Mouse (Mus musculus): ENCODE data around the gene Kcnj13. TPM values are rescaled to one million over a fixed set of nuclear protein-coding genes. Genes with fewer than 3 reads are reported as not detected.

Gene Kcnj13
- total RNA-seq (2021) = 1 to 10 TPM; 4.0 to 5.7 TPM

DNA sequence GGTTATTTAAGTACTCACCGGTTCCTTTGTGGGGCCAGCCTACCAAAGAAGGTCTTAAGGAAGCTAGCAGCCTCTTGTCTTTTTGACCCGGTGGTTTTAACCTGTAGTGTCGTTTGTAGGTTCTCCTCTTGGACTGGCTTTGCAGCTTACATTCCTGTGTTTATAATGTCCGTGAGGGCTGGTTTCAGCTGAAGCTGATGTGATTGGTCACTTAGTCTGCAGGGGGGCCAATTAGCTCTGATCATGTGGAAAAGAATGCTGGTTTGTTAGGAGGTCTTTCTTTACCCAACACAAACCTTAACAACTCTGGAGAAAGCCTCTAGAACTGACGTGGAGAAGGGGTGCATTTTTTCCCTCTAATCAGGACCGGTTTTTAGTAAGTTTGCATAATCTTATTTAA is at the start of gene Kcnj13:
TSS of gene Kcnj13 (minus strand) at position 136 of the 400 bp plus-strand sequence.
- intact Hi-C loops (cut with DNase I) = no loop called here
- DNase-seq (ENCODE audit: low spot score in 2 of 2) = no peak

DNA sequence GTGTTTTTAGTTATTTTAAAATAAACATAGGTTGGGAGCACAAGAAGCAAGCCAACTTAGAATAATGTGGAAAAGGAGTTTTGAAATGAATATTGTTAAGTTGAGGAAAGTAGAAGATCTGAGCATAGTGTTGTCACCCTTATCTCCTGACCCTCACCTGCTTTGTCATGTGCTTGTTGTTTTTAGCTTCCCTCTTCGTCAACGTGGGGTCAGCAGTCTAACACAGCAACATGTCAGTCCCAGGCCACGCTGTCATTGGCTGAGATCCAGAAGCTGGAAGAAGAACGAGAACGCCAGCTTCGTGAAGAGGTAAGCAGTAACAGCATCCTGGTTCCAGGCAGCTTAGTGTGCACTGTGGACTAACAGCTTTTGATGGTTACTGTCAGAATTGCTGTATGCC is 42.1 kb upstream of the Kcnj13 start:
- intact Hi-C loops (cut with DNase I) = no loop called here

GRCm38 (mm10) chr1:87435125-87435524 is 40.6 kb upstream of the Kcnj13 start:
- no peak for DNase-seq (ENCODE audit: low spot score in 2 of 2)
- intact Hi-C loops (cut with DNase I) = no loop called here

More for the DNA sequence above, 42.1 kb upstream of the Kcnj13 start:
- no peak for DNase-seq (ENCODE audit: low spot score in 2 of 2)

DNA sequence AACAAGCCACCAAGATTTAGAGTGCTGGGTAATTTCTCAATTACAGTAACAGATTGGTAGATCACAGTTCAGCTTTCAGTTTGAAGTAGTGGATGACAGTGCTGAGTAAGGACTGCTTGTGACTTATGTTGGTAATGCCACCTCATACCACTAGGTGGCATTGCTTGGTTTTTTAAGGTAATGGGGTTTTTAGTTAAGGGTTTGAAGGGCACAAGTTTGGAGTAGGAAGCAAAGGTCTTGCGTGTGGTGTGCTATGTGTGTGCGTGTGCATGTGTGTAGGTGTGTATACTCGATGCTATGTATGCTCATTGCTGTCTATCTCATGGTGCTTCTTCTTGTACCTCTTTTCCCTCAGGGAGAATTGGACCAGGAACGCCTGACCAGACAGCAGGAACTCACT is 24.2 kb upstream of the Kcnj13 start:
- DNase-seq (ENCODE audit: low spot score in 2 of 2) = peak; percentile 23 to 37
- intact Hi-C loops (cut with DNase I) = loop anchor here (10.0 kb wide), 1 partner anchor 174 kb away; no protein-coding TSS in a partner anchor

- intact Hi-C loops (cut with DNase I) = no loop called here
- no peak for DNase-seq (ENCODE audit: low spot score in 2 of 2)
Measured at GRCm38 (mm10) chr1:87409380-87409779, 14.9 kb upstream of the Kcnj13 start.

GRCm38 (mm10) chr1:87406012-87406411 is 11.5 kb upstream of the Kcnj13 start:
- no peak for DNase-seq (ENCODE audit: low spot score in 2 of 2)
- intact Hi-C loops (cut with DNase I) = no loop called here

- peak in 1 of 2 experiments; percentile 53 for DNase-seq (ENCODE audit: low spot score in 2 of 2)
- intact Hi-C loops (cut with DNase I) = no loop called here
Measured at GRCm38 (mm10) chr1:87404710-87405109, 10.2 kb upstream of the Kcnj13 start.

- DNase-seq (ENCODE audit: low spot score in 2 of 2) = peak in 1 of 2 experiments; percentile 32
- intact Hi-C loops (cut with DNase I) = no loop called here
Measured at GRCm38 (mm10) chr1:87396923-87397586, 2.5 kb upstream of the Kcnj13 start.

- intact Hi-C loops (cut with DNase I) = no loop called here
Measured at GRCm38 (mm10) chr1:87393444-87394195, 909 bp downstream of the Kcnj13 start.

DNA sequence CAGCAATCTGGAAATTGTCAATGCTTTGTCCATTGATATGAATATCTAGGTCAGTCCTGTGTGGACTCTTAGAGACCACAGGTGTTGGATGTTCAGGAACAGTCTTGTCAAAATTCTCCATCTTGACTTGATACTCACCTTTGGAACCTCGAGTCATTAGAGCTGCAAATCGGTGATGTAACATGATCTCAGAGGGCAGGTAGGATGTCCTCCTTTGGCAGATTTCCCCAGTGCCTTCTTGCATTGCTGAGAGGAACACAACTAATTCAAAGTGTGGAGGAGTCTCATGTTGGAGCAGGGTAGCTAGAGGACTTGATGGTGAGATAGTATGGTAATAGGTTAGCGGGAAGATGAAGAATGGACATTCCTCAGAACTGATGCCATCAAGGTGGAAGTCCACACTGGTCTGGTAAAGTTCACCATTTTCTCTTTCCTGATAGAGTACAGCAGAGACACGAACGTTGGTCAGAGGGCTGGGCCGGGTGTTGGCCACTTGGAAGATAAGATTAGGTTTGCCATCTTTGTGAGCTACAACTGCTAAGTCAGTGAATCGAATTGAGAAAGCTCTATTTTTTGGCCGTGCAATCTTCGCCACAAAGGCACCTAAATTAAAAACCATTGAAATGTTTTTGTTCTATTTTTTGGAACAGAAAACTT is 8.0 kb downstream of the Kcnj13 start:
- DNase-seq (ENCODE audit: low spot score in 2 of 2) = no peak

More at GRCm38 (mm10) chr1:87393444-87394195, 909 bp downstream of the Kcnj13 start:
- DNase-seq (ENCODE audit: low spot score in 2 of 2) = no peak

DNA sequence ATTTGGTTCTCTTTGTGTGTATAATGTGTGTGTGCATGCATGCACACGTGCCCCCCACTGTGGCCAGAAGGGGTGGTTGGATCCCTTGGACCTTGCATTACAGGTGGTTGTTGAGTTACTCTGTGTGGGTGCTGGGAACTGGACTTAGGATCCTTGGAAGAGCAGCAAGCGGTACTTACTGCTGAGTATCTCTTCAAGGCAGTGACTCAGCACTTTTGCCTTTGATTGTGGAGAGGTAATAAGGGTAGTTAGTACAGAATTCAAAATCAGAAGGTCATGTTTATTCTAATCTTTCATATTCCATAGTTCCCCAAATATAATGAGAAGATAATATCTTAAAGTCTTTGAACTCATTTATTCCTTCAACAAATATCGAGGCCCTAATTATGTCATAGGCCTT is 13.4 kb downstream of the Kcnj13 start:
- no peak for DNase-seq (ENCODE audit: low spot score in 2 of 2)

More for the DNA sequence above, 8.0 kb downstream of the Kcnj13 start:
- intact Hi-C loops (cut with DNase I) = no loop called here

GRCm38 (mm10) chr1:87379919-87380318 is 14.6 kb downstream of the Kcnj13 start:
- no peak for DNase-seq (ENCODE audit: low spot score in 2 of 2)
- intact Hi-C loops (cut with DNase I) = no loop called here

More for the DNA sequence above, 13.4 kb downstream of the Kcnj13 start:
- intact Hi-C loops (cut with DNase I) = no loop called here

DNA sequence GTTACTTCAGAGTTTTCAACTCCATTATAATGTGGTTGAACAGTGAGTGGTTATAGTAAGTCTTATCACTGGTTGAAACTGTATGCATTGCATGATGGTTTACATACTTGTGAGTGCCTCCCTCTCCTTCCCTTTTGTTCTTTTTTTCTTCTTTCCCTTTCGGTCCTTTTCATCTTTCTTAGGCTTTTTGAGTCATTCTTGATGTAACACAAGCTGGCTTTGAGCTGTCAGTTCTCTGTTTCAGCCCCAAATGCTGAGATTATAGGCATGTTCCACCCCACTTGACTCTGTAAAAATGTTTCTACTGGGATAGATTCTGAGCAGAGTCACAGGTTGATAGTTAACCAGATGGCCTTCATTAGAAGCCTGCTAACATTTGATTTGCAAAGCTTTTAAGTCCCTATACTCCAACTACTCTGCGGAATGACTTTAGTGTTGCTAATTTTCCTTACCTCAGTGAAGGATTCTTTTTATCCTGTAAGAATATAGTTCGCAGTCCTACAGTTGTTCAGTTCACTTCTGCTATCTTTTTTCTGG is 16.4 kb downstream of the Kcnj13 start:
- intact Hi-C loops (cut with DNase I) = no loop called here
- no peak for DNase-seq (ENCODE audit: low spot score in 2 of 2)

DNA sequence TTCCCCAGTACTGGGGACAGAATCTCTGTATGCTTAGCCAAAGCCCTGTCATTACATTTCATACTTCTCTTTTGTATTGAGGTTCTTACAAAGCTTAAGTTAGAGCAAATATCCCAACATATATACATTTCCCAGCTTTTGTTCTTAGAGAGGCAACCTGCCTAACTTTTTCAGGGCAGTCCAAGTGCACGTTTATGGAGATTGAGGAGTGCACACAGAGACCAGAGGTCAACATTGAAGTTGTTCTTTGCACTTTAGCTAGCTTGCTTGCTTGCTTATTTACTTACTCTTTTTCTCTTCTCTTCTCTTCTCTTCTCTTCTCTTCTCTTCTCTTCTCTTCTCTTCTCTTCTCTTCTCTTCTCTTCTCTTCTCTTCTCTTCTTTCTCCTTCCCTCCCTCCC is 34.3 kb downstream of the Kcnj13 start:
- no peak for DNase-seq (ENCODE audit: low spot score in 2 of 2)
- intact Hi-C loops (cut with DNase I) = no loop called here

GRCm38 (mm10) chr1:87350576-87350975 is 44.0 kb downstream of the Kcnj13 start:
- no peak for DNase-seq (ENCODE audit: low spot score in 2 of 2)
- intact Hi-C loops (cut with DNase I) = no loop called here

Other genes starting within 250 kb of the Kcnj13 start
- gene Ecel1, start 238.2 kb downstream of the Kcnj13 start, total RNA-seq (2021) = 10 to 100 TPM in 1 of 2 experiments, 1 to 10 TPM in 1; 6.6 to 14.8 TPM
- gene Prss56, start 211.4 kb downstream of the Kcnj13 start, total RNA-seq (2021) = 1 to 10 TPM; 2.1 to 2.4 TPM
- not detected for gene Chrnd, start 204.1 kb downstream of the Kcnj13 start, total RNA-seq (2021)
- not detected for gene Chrng, start 190.1 kb downstream of the Kcnj13 start, total RNA-seq (2021)
- gene Eif4e2, start 180.8 kb downstream of the Kcnj13 start, total RNA-seq (2021) = 10 to 100 TPM; 68.0 to 69.0 TPM
- gene Efhd1, start 130.4 kb downstream of the Kcnj13 start, total RNA-seq (2021) = 10 to 100 TPM; 11.6 to 12.1 TPM
- 100 to 1,000 TPM; 107 to 108 TPM for gene Gigyf2, start 67.7 kb downstream of the Kcnj13 start, total RNA-seq (2021)
- gene Snorc, start 75.5 kb upstream of the Kcnj13 start, total RNA-seq (2021) = under 1 TPM in 1 of 2 experiments, not detected in 1; 0.87 TPM
- gene Neu2, start 115.2 kb upstream of the Kcnj13 start, total RNA-seq (2021) = 1 to 10 TPM; 7.3 to 9.7 TPM
- gene Ngef, start 179.1 kb upstream of the Kcnj13 start, total RNA-seq (2021) = 100 to 1,000 TPM; 333 to 376 TPM
- gene Inpp5d, start 225.6 kb upstream of the Kcnj13 start, total RNA-seq (2021) = 10 to 100 TPM; 17.4 to 23.5 TPM